Mouse (Mus musculus): Measurements from ENCODE around the gene Taf5l. TPM values are rescaled to one million over a fixed set of nuclear protein-coding genes. Genes with fewer than 3 reads are reported as not detected.
A peak's percentile ranks its signal among the peaks of the same experiment; 100 is the strongest.
"Not testable (repeated sequence)": the region's sequence is repeated elsewhere in the genome, so short reads cannot be mapped to it uniquely, and the experiment has no call there.

Gene Taf5l
- total RNA-seq (2021): 10 to 100 TPM; 21.2 to 23.5 TPM
- long read RNA-seq, experiment 1, transcript Taf5l-202 (5 exons, 2,973 nt): major isoform, 37 of 50 reads
- long read RNA-seq, experiment 1, transcript Taf5l-201 (5 exons, 2,912 nt): minor isoform, 6 of 50 reads
- long read RNA-seq, experiment 1, partial matches to known transcripts: 6 of 50 reads
- long read RNA-seq, experiment 1, other reads (novel, unspliced or antisense): 1 of 50 reads
- long read RNA-seq, experiment 2, transcript Taf5l-202 (5 exons, 2,973 nt): major isoform, 38 of 46 reads
- long read RNA-seq, experiment 2, partial matches to known transcripts: 1 of 46 reads
- long read RNA-seq, experiment 2, other reads (novel, unspliced or antisense): 4 of 46 reads

GRCm38 (mm10) chr8:124021237-124022227 lies at the start of gene Taf5l, which contains the start of gene Urb2:
Gene Taf5l, minus strand, starts transcription at chr8:124021397.
Gene Urb2, plus strand, starts transcription at chr8:124021508.
- intact Hi-C loops (cut with DNase I): no loop called here
- DNase-seq (ENCODE audit: low spot score in 2 of 2): peak; percentile 89 to 93

GRCm38 (mm10) chr8:124070363-124071324 lies 49.4 kb upstream of the Taf5l start:
- intact Hi-C loops (cut with DNase I): no loop called here
- peak; percentile 39 to 50 for DNase-seq (ENCODE audit: low spot score in 2 of 2)

GRCm38 (mm10) chr8:124067059-124067750 lies 46.0 kb upstream of the Taf5l start:
- intact Hi-C loops (cut with DNase I): no loop called here
- no peak for DNase-seq (ENCODE audit: low spot score in 2 of 2)

- intact Hi-C loops (cut with DNase I): no loop called here
Measured at GRCm38 (mm10) chr8:124066325-124067058, 45.3 kb upstream of the Taf5l start.

GRCm38 (mm10) chr8:124056832-124057655 lies 35.8 kb upstream of the Taf5l start:
- intact Hi-C loops (cut with DNase I): no loop called here
- no peak for DNase-seq (ENCODE audit: low spot score in 2 of 2)

More at GRCm38 (mm10) chr8:124066325-124067058, 45.3 kb upstream of the Taf5l start:
- DNase-seq (ENCODE audit: low spot score in 2 of 2): no peak

GRCm38 (mm10) chr8:124052568-124052967 lies 31.4 kb upstream of the Taf5l start:
- intact Hi-C loops (cut with DNase I): loop anchor here (1.0 to 5.0 kb wide), 2 partner anchors 180 to 297 kb away; partner anchors contain the start of gene Galnt2
- no peak for DNase-seq (ENCODE audit: low spot score in 2 of 2)

GRCm38 (mm10) chr8:124052110-124052509 lies 30.9 kb upstream of the Taf5l start:
- intact Hi-C loops (cut with DNase I): loop anchor here (1.0 to 5.0 kb wide), 2 partner anchors 180 to 297 kb away; partner anchors contain the start of gene Galnt2
- DNase-seq (ENCODE audit: low spot score in 2 of 2): peak; percentile 64 to 78

GRCm38 (mm10) chr8:124045856-124046255 lies 24.7 kb upstream of the Taf5l start:
- intact Hi-C loops (cut with DNase I): no loop called here
- no peak for DNase-seq (ENCODE audit: low spot score in 2 of 2)

- no peak for DNase-seq (ENCODE audit: low spot score in 2 of 2)
- intact Hi-C loops (cut with DNase I): no loop called here
Measured at GRCm38 (mm10) chr8:124044931-124045330, 23.7 kb upstream of the Taf5l start.

GRCm38 (mm10) chr8:124044421-124044820 lies 23.2 kb upstream of the Taf5l start:
- intact Hi-C loops (cut with DNase I): no loop called here
- no peak for DNase-seq (ENCODE audit: low spot score in 2 of 2)

- DNase-seq (ENCODE audit: low spot score in 2 of 2): no peak
Measured at GRCm38 (mm10) chr8:124042201-124042600, 21.0 kb upstream of the Taf5l start.

GRCm38 (mm10) chr8:124039351-124039750 lies 18.2 kb upstream of the Taf5l start:
- intact Hi-C loops (cut with DNase I): no loop called here
- DNase-seq (ENCODE audit: low spot score in 2 of 2): no peak

More at GRCm38 (mm10) chr8:124042201-124042600, 21.0 kb upstream of the Taf5l start:
- intact Hi-C loops (cut with DNase I): no loop called here

- intact Hi-C loops (cut with DNase I): no loop called here
- DNase-seq (ENCODE audit: low spot score in 2 of 2): no peak
Measured at GRCm38 (mm10) chr8:124038121-124038520, 16.9 kb upstream of the Taf5l start.

- intact Hi-C loops (cut with DNase I): loop anchor here (5.0 kb wide), 1 partner anchor 319 kb away; no protein-coding TSS in a partner anchor
- DNase-seq (ENCODE audit: low spot score in 2 of 2): no peak
Measured at GRCm38 (mm10) chr8:124033400-124033799, 12.2 kb upstream of the Taf5l start.

- no peak for DNase-seq (ENCODE audit: low spot score in 2 of 2)
- intact Hi-C loops (cut with DNase I): no loop called here
Measured at GRCm38 (mm10) chr8:124027831-124028230, 6.6 kb upstream of the Taf5l start.

- intact Hi-C loops (cut with DNase I); DNase-seq (ENCODE audit: low spot score in 2 of 2): not testable (repeated sequence)
Measured at GRCm38 (mm10) chr8:124026265-124026664, 5.1 kb upstream of the Taf5l start.

Measured in left cerebral cortex, postnatal 14 days (tissue).